Mouse (Mus musculus): ENCODE data around the gene Zkscan8. TPM values are rescaled to one million over a fixed set of nuclear protein-coding genes. Genes with fewer than 3 reads are reported as not detected.
A peak's percentile ranks its signal among the peaks of the same experiment; 100 is the strongest.
"Not testable (repeated sequence)": the region's sequence is repeated elsewhere in the genome, so short reads cannot be mapped to it uniquely, and the experiment has no call there.

Gene Zkscan8
- polyA plus RNA-seq, 1 experiment = 16.1 TPM

DNA sequence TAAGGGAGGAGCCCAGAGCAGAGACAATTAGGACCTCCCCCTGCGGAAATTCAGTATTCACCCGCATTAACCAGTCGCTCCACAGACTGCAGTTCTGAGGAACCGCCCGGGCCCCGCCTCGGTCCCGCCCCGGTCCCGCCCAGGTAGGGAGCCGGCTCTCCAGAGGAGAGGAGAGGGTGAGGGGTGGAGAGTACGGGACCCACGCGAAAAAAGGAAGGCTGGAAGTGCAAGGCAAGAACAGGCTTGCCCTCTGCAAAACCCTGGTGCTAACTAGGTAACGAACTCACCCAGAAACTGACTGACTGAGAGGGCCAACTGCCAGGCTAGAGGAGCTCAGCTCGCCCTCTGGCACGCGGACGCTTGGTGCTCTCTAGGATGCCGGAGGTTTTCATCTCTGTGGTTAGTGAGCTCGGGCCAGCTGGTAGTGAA is 24.7 kb downstream of the Zkscan8 start:
- Histone ChIP-seq H3K4me3 (ENCODE audit: low read depth, low read length) (peak overlapping the region; percentile 89), H3K4me1 (ENCODE audit: control insufficient read depth, insufficient read depth, low read length) (no peaks in the 10 kb centered on the region), H3K27ac (ENCODE audit: insufficient read depth, low read length) (no peak overlapping the region), H3K36me3 (ENCODE audit: control insufficient read depth, insufficient read depth, low read length, poor library complexity, severe bottlenecking) (no peaks in the 10 kb centered on the region), H3K9ac (ENCODE audit: low read depth, poor library complexity, severe bottlenecking) (peak overlapping the region; percentile 9), H3K27me3 (ENCODE audit: control insufficient read depth, insufficient read depth, low read length, poor library complexity, severe bottlenecking) (no peaks in the 10 kb centered on the region), H3K9me3 (replicated peaks; ENCODE audit: control insufficient read depth, insufficient read depth, low read length, poor library complexity, severe bottlenecking) (no peaks in the 10 kb centered on the region)
- TF ChIP-seq CTCF (IDR thresholded peaks at IDR 0.05; ENCODE audit: low read depth, low read length) (no peak), EP300 (IDR thresholded peaks at IDR 0.05; ENCODE audit: insufficient read depth, low read depth, low read length) (no peak), POLR2A (IDR thresholded peaks at IDR 0.05; ENCODE audit: insufficient read depth, low read length) (no peak)

DNA sequence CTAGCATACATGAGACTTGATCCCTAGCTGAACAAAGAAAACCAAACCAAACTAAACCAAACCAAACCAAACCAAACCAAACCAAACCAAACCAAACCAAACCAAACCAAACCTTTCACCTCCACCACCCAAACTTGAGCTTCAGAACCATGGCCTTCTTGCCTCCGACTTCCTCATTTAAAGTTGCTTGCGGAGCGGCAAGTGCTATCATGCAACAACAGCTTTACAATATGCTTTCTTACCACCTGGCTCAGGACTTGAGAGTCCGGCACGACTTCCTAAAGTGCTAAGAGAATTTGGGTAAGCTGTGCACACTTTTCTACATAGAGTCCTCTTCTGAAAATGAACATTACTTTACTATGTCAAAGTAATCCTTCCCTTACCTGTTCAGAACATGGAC is 28.6 kb downstream of the Zkscan8 start:
- no peaks in the 10 kb centered on the region for H3K9me3 ChIP-seq (replicated peaks; ENCODE audit: control insufficient read depth, insufficient read depth, low read length, poor library complexity, severe bottlenecking)
- H3K9ac ChIP-seq (ENCODE audit: low read depth, poor library complexity, severe bottlenecking) = no peak overlapping the region
- H3K36me3 ChIP-seq (ENCODE audit: control insufficient read depth, insufficient read depth, low read length, poor library complexity, severe bottlenecking) = no peaks in the 10 kb centered on the region
- no peak overlapping the region for H3K4me3 ChIP-seq (ENCODE audit: low read depth, low read length)
- H3K27ac ChIP-seq (ENCODE audit: insufficient read depth, low read length) = no peak overlapping the region
- H3K27me3 ChIP-seq (ENCODE audit: control insufficient read depth, insufficient read depth, low read length, poor library complexity, severe bottlenecking) = no peaks in the 10 kb centered on the region
- H3K4me1 ChIP-seq (ENCODE audit: control insufficient read depth, insufficient read depth, low read length) = no peaks in the 10 kb centered on the region
- no peak for TF ChIP-seq POLR2A (IDR thresholded peaks at IDR 0.05; ENCODE audit: insufficient read depth, low read length)
- no peak for TF ChIP-seq EP300 (IDR thresholded peaks at IDR 0.05; ENCODE audit: insufficient read depth, low read depth, low read length)
- no peak for TF ChIP-seq CTCF (IDR thresholded peaks at IDR 0.05; ENCODE audit: low read depth, low read length)

DNA sequence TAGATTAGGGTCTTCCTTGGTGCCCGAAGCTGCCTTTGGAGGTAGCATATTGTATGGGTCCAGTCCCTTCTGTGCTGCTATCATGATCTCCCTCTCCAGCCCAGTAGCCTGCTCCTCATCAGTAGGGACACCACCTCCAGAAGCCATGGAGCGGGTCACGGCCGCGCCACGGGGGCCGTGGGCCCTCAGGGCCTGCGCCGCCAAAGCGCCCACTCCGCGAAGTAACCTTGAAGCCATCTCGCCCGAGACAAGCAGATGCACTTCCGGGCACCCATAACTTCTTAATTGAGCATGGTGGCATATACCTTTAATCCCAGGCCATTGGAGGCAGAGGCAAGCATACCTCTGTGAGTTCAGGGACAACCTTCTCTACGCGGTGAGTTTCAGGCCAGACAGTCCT is 29.7 kb downstream of the Zkscan8 start, which contains the start of gene Gm11273:
Gene Gm11273 (minus strand): TSS at position 237 of the 400 bp plus-strand sequence.
- not testable (repeated sequence) for H3K27me3 ChIP-seq (ENCODE audit: control insufficient read depth, insufficient read depth, low read length, poor library complexity, severe bottlenecking); H3K9me3 ChIP-seq (replicated peaks; ENCODE audit: control insufficient read depth, insufficient read depth, low read length, poor library complexity, severe bottlenecking); H3K27ac ChIP-seq (ENCODE audit: insufficient read depth, low read length); H3K36me3 ChIP-seq (ENCODE audit: control insufficient read depth, insufficient read depth, low read length, poor library complexity, severe bottlenecking); H3K4me1 ChIP-seq (ENCODE audit: control insufficient read depth, insufficient read depth, low read length); H3K4me3 ChIP-seq (ENCODE audit: low read depth, low read length); H3K9ac ChIP-seq (ENCODE audit: low read depth, poor library complexity, severe bottlenecking)

DNA sequence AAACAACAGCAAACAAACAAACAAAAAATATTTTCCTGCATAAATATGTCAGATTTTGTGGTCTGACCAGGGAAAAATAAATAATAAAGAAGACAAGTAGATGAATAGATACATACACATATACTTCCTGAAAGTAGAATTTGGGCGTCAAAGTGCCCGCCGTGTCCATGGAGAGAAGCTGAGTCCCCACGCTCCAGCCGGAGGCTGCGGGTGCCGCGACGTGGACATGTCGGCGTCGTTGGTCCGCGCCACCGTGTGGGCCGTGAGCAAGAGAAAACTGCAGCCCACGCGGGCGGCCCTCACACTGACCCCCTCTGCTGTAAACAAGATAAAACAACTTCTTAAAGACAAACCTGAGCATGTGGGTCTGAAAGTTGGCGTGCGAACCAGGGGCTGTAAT is 35.8 kb downstream of the Zkscan8 start, which contains the start of gene AK157302:
Gene AK157302 (plus strand): TSS at position 144 of the 400 bp plus-strand sequence.
- no peak within 1 kb of the TSS for H3K9ac ChIP-seq (ENCODE audit: low read depth, poor library complexity, severe bottlenecking)
- TF ChIP-seq EP300 (IDR thresholded peaks at IDR 0.05; ENCODE audit: insufficient read depth, low read depth, low read length) (no peak), POLR2A (IDR thresholded peaks at IDR 0.05; ENCODE audit: insufficient read depth, low read length) (no peak)
- H3K4me3 ChIP-seq (ENCODE audit: low read depth, low read length) = no peak within 1 kb of the TSS
- H3K27me3 ChIP-seq (ENCODE audit: control insufficient read depth, insufficient read depth, low read length, poor library complexity, severe bottlenecking) = no peaks in the 10 kb centered on the region
- H3K36me3 ChIP-seq (ENCODE audit: control insufficient read depth, insufficient read depth, low read length, poor library complexity, severe bottlenecking) = no peaks in the 10 kb centered on the region
- no peaks in the 10 kb centered on the region for H3K9me3 ChIP-seq (replicated peaks; ENCODE audit: control insufficient read depth, insufficient read depth, low read length, poor library complexity, severe bottlenecking)
- H3K4me1 ChIP-seq (ENCODE audit: control insufficient read depth, insufficient read depth, low read length) = no peaks in the 10 kb centered on the region
- no peak within 1 kb of the TSS for H3K27ac ChIP-seq (ENCODE audit: insufficient read depth, low read length)

DNA sequence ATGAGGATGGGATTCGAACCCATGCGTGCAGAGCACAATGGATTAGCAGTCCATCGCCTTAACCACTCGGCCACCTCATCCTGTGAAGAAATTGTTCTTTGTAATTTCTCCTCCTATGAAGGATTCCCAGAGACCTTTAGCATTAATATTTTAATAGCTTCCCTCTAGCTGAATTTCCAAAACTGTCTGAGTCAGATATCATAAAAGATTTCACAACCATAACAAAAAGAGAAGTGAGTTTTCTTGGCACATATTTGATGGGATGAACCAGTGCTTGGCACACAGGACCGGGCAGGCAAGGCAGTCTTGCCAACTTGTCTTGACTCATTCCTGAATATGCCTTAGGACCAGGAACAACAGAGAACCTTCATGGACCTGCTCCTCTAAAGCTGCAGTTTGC is 38.1 kb downstream of the Zkscan8 start:
- no peak overlapping the region for H3K9ac ChIP-seq (ENCODE audit: low read depth, poor library complexity, severe bottlenecking)
- H3K36me3 ChIP-seq (ENCODE audit: control insufficient read depth, insufficient read depth, low read length, poor library complexity, severe bottlenecking) = no peaks in the 10 kb centered on the region
- no peak overlapping the region for H3K4me3 ChIP-seq (ENCODE audit: low read depth, low read length)
- TF ChIP-seq EP300 (IDR thresholded peaks at IDR 0.05; ENCODE audit: insufficient read depth, low read depth, low read length) (no peak), POLR2A (IDR thresholded peaks at IDR 0.05; ENCODE audit: insufficient read depth, low read length) (no peak), CTCF (IDR thresholded peaks at IDR 0.05; ENCODE audit: low read depth, low read length) (no peak)
- H3K4me1 ChIP-seq (ENCODE audit: control insufficient read depth, insufficient read depth, low read length) = no peaks in the 10 kb centered on the region
- peaks cover 9% of the 10 kb centered on the region for H3K9me3 ChIP-seq (replicated peaks; ENCODE audit: control insufficient read depth, insufficient read depth, low read length, poor library complexity, severe bottlenecking)
- H3K27ac ChIP-seq (ENCODE audit: insufficient read depth, low read length) = no peak overlapping the region
- no peaks in the 10 kb centered on the region for H3K27me3 ChIP-seq (ENCODE audit: control insufficient read depth, insufficient read depth, low read length, poor library complexity, severe bottlenecking)

DNA sequence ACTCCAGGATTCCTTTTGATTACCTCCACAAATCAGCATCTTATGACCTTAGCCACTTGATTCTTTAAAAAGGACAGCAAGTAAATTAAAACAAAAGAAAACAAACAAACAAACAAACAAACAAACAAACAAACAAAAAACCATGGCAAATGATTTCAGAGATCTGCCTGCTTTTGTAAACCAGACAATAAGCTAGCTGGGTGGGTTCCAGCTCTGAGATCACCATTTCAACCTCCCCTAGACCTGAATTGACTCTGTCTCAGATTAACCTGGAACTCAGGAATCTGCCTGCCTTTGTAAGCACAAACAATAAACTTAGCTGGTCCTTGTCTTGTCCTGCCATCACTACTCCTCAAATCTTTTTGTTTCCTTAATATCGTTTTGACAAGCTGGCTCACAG is 44.0 kb downstream of the Zkscan8 start:
- no peak overlapping the region for H3K9ac ChIP-seq (ENCODE audit: low read depth, poor library complexity, severe bottlenecking)
- peaks cover 20% of the 10 kb centered on the region for H3K9me3 ChIP-seq (replicated peaks; ENCODE audit: control insufficient read depth, insufficient read depth, low read length, poor library complexity, severe bottlenecking)
- no peaks in the 10 kb centered on the region for H3K27me3 ChIP-seq (ENCODE audit: control insufficient read depth, insufficient read depth, low read length, poor library complexity, severe bottlenecking)
- H3K27ac ChIP-seq (ENCODE audit: insufficient read depth, low read length) = no peak overlapping the region
- no peaks in the 10 kb centered on the region for H3K4me1 ChIP-seq (ENCODE audit: control insufficient read depth, insufficient read depth, low read length)
- no peaks in the 10 kb centered on the region for H3K36me3 ChIP-seq (ENCODE audit: control insufficient read depth, insufficient read depth, low read length, poor library complexity, severe bottlenecking)
- TF ChIP-seq EP300 (IDR thresholded peaks at IDR 0.05; ENCODE audit: insufficient read depth, low read depth, low read length) (no peak), CTCF (IDR thresholded peaks at IDR 0.05; ENCODE audit: low read depth, low read length) (no peak), POLR2A (IDR thresholded peaks at IDR 0.05; ENCODE audit: insufficient read depth, low read length) (no peak)
- H3K4me3 ChIP-seq (ENCODE audit: low read depth, low read length) = no peak overlapping the region

DNA sequence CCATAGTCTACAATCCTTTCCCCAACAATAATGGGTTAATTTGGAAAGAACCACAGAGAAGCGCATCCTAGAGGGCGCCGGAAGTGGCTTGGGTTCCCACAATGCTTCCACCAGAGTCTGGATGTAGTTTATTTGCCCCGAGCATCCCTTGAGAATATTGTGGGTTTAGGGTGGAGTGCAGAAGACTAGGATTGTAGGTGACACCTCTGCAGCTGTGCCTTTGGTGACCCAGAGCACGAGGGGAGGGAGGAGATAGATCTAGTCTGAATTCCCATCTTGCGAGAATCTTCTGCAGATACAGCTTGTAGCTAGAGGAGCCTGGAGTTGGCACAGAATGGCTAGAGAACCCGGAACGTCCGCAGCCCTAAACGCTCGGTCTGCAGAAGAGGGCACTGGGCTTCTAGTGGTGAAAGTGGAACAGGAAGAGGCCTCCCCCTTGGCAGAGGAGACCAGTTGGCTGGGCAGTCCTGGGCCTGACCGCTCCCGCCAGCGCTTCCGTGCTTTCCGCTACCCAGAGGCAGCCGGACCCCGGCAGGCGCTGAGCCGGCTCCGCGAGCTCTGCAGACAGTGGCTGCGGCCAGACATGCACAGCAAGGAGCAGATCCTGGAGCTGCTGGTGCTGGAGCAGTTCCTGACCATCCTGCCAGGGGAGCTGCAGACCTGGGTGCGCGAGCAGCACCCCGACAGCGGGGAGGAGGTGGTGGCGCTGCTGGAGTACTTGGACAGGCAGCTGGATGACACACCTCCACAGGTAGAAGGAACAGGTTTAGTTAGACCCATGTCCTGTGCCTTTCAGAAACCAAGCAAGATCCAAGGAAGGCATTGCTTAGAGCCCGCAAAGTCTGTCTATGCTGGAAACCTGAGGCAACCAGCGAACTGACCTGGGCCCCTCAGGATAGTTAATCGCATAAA is 51.9 kb downstream of the Zkscan8 start, which contains the start of the genes Zkscan4 and Gm10065:
Gene Zkscan4 (plus strand): TSS at position 149 of the 912 bp plus-strand sequence.
Gene Gm10065 (minus strand): TSS at position 683 of the 912 bp plus-strand sequence.
- not testable (repeated sequence) for H3K27me3 ChIP-seq (ENCODE audit: control insufficient read depth, insufficient read depth, low read length, poor library complexity, severe bottlenecking); H3K27ac ChIP-seq (ENCODE audit: insufficient read depth, low read length); H3K36me3 ChIP-seq (ENCODE audit: control insufficient read depth, insufficient read depth, low read length, poor library complexity, severe bottlenecking); H3K4me1 ChIP-seq (ENCODE audit: control insufficient read depth, insufficient read depth, low read length); H3K9me3 ChIP-seq (replicated peaks; ENCODE audit: control insufficient read depth, insufficient read depth, low read length, poor library complexity, severe bottlenecking)
- peak within 1 kb of the TSS; percentile 58 for H3K4me3 ChIP-seq (ENCODE audit: low read depth, low read length)
- peak within 1 kb of the TSS; percentile 15; the same call in 1 of the 2 replicates for H3K9ac ChIP-seq (ENCODE audit: low read depth, poor library complexity, severe bottlenecking)
